Mouse (Mus musculus) C2C12 (cell line): ENCODE measurements at regions not wholly inside any gene's neighbourhood (a gene's known extent, or its start where the extent isn't known, plus 50 kb on each side); places are given as distances from the start of the nearest gene placed in this dataset.

Experiments used
- H3K27me3 ChIP-seq: one replicate; pipeline ENCODE4 v1.6.1; 2011; ENCODE audit not compliant: control insufficient read depth, insufficient read depth, insufficient read length
- H3K36me3 ChIP-seq: one replicate; pipeline ENCODE4 v1.6.1; 2011; ENCODE audit not compliant: control insufficient read depth, insufficient read depth
- H3K4me3 ChIP-seq: one replicate; pipeline ENCODE4 v1.5.1; 2011; ENCODE audit warnings: mild to moderate bottlenecking, control low read depth; ENCODE audit not compliant: poor library complexity, insufficient read depth, severe bottlenecking
- H3K79me2 ChIP-seq: one replicate; pipeline ENCODE4 v1.6.1; 2011; ENCODE audit not compliant: control insufficient read depth, insufficient read depth
- H3K79me3 ChIP-seq: one replicate; pipeline ENCODE4 v1.6.1; 2011; ENCODE audit warnings: low read depth, control low read depth
- H3ac ChIP-seq: one replicate; pipeline ENCODE3; 2011; ENCODE audit warnings: low read depth; ENCODE audit not compliant: control insufficient read depth, insufficient read length
- CEBPB ChIP-seq: IDR thresholded peaks from one replicate; pipeline ENCODE4 v1.6.1; 2011; ENCODE audit warnings: low read depth, mild to moderate bottlenecking, control low read depth, moderate library complexity
- CTCF ChIP-seq: IDR thresholded peaks from one replicate; pipeline ENCODE4 v1.5.1; 2011; ENCODE audit not compliant: control insufficient read depth, insufficient read depth, insufficient read length
- FOSL1 ChIP-seq: IDR thresholded peaks from one replicate; pipeline ENCODE4 v1.8.0; 2011; ENCODE audit warnings: mild to moderate bottlenecking, low read length; ENCODE audit not compliant: poor library complexity, insufficient read depth, severe bottlenecking
- MAX ChIP-seq: IDR thresholded peaks from one replicate; pipeline ENCODE4 v1.6.1; 2011; ENCODE audit warnings: mild to moderate bottlenecking, control low read depth
- MYOD1 ChIP-seq: IDR thresholded peaks from one replicate; pipeline ENCODE4 v1.6.1; 2011; ENCODE audit warnings: low read depth; ENCODE audit not compliant: control insufficient read depth, insufficient read length
- MYOG ChIP-seq: IDR thresholded peaks from one replicate; pipeline ENCODE4 v1.6.1; 2011; ENCODE audit not compliant: control insufficient read depth, insufficient read length; ENCODE audit errors: extremely low read depth
- USF1 ChIP-seq: IDR thresholded peaks from one replicate; pipeline ENCODE4 v1.6.1; 2011; ENCODE audit warnings: low read depth, mild to moderate bottlenecking, control low read depth, moderate library complexity

GRCm38 (mm10) chr5:101298411-101298810 lies 366.4 kb downstream of the Nkx6-1 start:
- Histone ChIP-seq H3K36me3 (no peaks in the 10 kb centered on the region), H3K27me3 (peaks cover 4% of the 10 kb centered on the region), H3K79me2 (no peaks in the 10 kb centered on the region), H3ac (no peak overlapping the region), H3K79me3 (no peaks in the 10 kb centered on the region), H3K4me3 (no peak overlapping the region)
- TF ChIP-seq MYOG: no peak
- no peak for TF ChIP-seq MYOD1
- no peak for TF ChIP-seq MAX
- TF ChIP-seq CEBPB: no peak
- no peak for TF ChIP-seq USF1

GRCm38 (mm10) chr5:101297511-101298102 lies 367.2 kb downstream of the Nkx6-1 start:
- peaks cover 4% of the 10 kb centered on the region for H3K27me3 ChIP-seq
- H3ac ChIP-seq: no peak overlapping the region
- no peaks in the 10 kb centered on the region for H3K79me2 ChIP-seq
- no peak for TF ChIP-seq CEBPB
- TF ChIP-seq MYOG: no peak
- H3K79me3 ChIP-seq: no peaks in the 10 kb centered on the region
- no peaks in the 10 kb centered on the region for H3K36me3 ChIP-seq
- no peak overlapping the region for H3K4me3 ChIP-seq

DNA sequence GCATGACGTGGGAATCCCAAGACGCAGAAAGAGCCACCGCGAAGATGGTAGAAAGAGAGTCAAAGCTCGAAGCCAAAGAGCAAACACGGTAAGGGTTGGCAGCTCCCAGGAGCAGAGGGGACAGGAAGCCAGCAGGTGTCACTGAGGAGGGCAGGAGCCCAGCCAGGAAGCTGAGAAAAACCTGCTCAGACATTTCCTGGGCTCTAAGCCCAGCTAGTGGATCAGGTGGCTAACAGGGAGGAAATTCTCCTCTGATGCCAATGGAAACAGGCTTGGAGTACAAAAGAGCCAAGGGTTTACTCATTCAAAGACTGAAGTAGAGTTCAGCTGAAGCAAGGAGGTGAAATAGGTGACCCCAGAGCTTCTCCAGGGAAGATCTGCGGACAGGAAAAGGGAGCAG lies 368.9 kb downstream of the Nkx6-1 start:
- no peaks in the 10 kb centered on the region for H3K36me3 ChIP-seq
- no peak for TF ChIP-seq USF1
- TF ChIP-seq CTCF: no peak
- no peak for TF ChIP-seq MYOG
- no peak for TF ChIP-seq CEBPB
- TF ChIP-seq MYOD1: no peak
- TF ChIP-seq FOSL1: no peak
- TF ChIP-seq MAX: no peak
- H3K4me3 ChIP-seq: no peak overlapping the region
- no peaks in the 10 kb centered on the region for H3K79me3 ChIP-seq
- peaks cover 4% of the 10 kb centered on the region for H3K27me3 ChIP-seq
- no peak overlapping the region for H3ac ChIP-seq
- H3K79me2 ChIP-seq: no peaks in the 10 kb centered on the region

- Histone ChIP-seq H3K79me3 (no peaks in the 10 kb centered on the region), H3K4me3 (no peak overlapping the region), H3ac (no peak overlapping the region), H3K36me3 (no peaks in the 10 kb centered on the region), H3K79me2 (no peaks in the 10 kb centered on the region), H3K27me3 (peaks cover 4% of the 10 kb centered on the region)
- no peak for TF ChIP-seq USF1
- no peak for TF ChIP-seq MYOG
- TF ChIP-seq CTCF: no peak
- no peak for TF ChIP-seq MYOD1
- no peak for TF ChIP-seq CEBPB
- TF ChIP-seq MAX: no peak
- TF ChIP-seq FOSL1: no peak
Measured at GRCm38 (mm10) chr5:101294031-101294430, 370.8 kb downstream of the Nkx6-1 start.

DNA sequence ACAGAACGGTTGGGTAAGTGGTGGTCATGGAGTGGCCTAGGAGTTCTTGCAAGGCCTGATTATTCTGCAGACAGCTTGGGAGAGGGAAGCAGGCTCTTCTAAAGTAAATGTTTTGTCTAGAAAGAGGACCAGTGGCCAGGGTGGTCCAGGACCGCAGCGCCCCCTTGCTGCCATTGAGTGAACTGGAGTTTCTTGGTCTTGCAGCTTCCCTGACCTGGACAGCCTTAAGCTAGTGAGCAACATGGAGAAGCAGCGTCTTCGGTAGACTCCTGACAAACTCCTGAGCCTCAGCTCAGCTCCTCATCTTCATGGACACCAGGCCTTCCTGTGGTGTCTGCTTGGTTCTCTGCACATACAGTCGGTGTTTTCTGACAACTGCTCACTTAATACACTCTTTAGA lies 376.4 kb downstream of the Nkx6-1 start:
- Histone ChIP-seq H3K4me3 (no peak overlapping the region), H3K79me3 (no peaks in the 10 kb centered on the region), H3ac (no peak overlapping the region), H3K79me2 (no peaks in the 10 kb centered on the region), H3K27me3 (no peaks in the 10 kb centered on the region), H3K36me3 (no peaks in the 10 kb centered on the region)
- no peak for TF ChIP-seq MAX
- TF ChIP-seq MYOD1: no peak
- no peak for TF ChIP-seq MYOG
- TF ChIP-seq FOSL1: no peak
- no peak for TF ChIP-seq USF1
- TF ChIP-seq CTCF: no peak
- TF ChIP-seq CEBPB: no peak

- H3K4me3 ChIP-seq: no peak overlapping the region
- H3K36me3 ChIP-seq: no peaks in the 10 kb centered on the region
- H3K79me2 ChIP-seq: no peaks in the 10 kb centered on the region
- TF ChIP-seq CEBPB (no peak), FOSL1 (no peak), MAX (no peak), USF1 (no peak), MYOG (no peak)
- no peaks in the 10 kb centered on the region for H3K27me3 ChIP-seq
- H3ac ChIP-seq: no peak overlapping the region
- no peaks in the 10 kb centered on the region for H3K79me3 ChIP-seq
Measured at GRCm38 (mm10) chr5:101285941-101286340, 378.9 kb downstream of the Nkx6-1 start.
